Mouse (Mus musculus): ENCODE results near the gene Pak3.

GRCm38 (mm10) chrX:143532331-143532730, 13.9 kb downstream of the Pak3 start:
- TF ChIP-seq GATA1 (IDR thresholded peaks at IDR 0.05; ENCODE audit: low read length) (no peak), TAL1 (IDR thresholded peaks at IDR 0.05; ENCODE audit: low read length) (no peak)

Data from erythroblast, embryonic 14.5 days (primary cell).